In the genomic region with DNA sequence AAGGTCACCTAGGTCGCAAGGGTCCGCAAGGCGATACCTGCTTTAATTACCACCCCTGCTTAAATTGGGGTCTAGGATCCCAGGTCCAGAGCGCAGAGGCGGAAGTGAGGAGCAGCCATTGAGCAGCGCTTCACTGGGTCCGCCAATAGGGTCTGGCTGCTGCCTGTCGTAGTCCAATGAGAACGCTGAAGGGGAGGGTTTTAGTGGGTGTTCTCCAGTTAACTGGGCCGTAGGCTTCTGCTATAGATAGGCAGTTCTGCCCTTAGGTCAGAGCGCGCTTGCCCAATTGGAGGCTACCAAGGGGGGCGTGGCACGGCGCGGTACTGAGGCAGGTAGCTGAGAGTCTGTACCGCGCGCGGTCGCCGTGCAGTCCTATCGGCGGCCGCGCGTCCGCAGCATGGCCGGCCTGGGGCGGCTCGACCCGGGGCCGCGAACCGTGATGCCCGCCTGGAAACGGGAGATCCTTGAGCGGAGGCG, we compare ENCODE assay signal across 8 mouse cellular contexts. TPM values are rescaled to one million over a fixed set of nuclear protein-coding genes. Genes with fewer than 3 reads are reported as not detected.
A peak's percentile ranks its signal among the peaks of the same experiment; 100 is the strongest.
DNase-seq lines count a peak whose midpoint lies in the region; ATAC-seq lines count a peak whose summit lies in the region.

A gene (plus strand): TSS at position 328 of the 477 bp plus-strand sequence.

- no peaks in the 10 kb centered on the region; the same call in 1 of the 2 replicates for H3K27me3 ChIP-seq in hindbrain, embryonic 16.5 days (replicated peaks; ENCODE audit: control insufficient read depth, insufficient read depth, low read length)

- peak within 1 kb of the TSS; percentile 83 for H3K4me3 ChIP-seq in hindbrain, embryonic 16.5 days (ENCODE audit: low read length)
- H3K4me3 ChIP-seq in macrophage (ENCODE audit: inconsistent target) = peak within 1 kb of the TSS; percentile 29

- peak; percentile 98 for ATAC-seq in hindbrain, embryonic 16.5 days

- no peaks in the 10 kb centered on the region for H3K9me3 ChIP-seq in hindbrain, embryonic 16.5 days (ENCODE audit: control insufficient read depth, low read length)

- H3K79me2 ChIP-seq in macrophage (ENCODE audit: inconsistent target) = peaks cover 39% of the 10 kb centered on the region; the same call in 1 of the 2 replicates

- H3K9ac ChIP-seq in hindbrain, embryonic 16.5 days (ENCODE audit: low read depth, low read length) = peak within 1 kb of the TSS; percentile 83

- H3K27ac ChIP-seq in hindbrain, embryonic 16.5 days (ENCODE audit: low read depth, low read length) = peak within 1 kb of the TSS; percentile 85
- H3K27ac ChIP-seq in macrophage = peak within 1 kb of the TSS; percentile 32

- H3K4me2 ChIP-seq in hindbrain, embryonic 16.5 days (ENCODE audit: low read length) = peak within 1 kb of the TSS; percentile 99

- H3K4me1 ChIP-seq in hindbrain, embryonic 16.5 days (ENCODE audit: control insufficient read depth, insufficient read depth, low read depth, low read length) = peaks cover 43% of the 10 kb centered on the region

- peak; percentile 93 for DNase-seq in WW6 (ENCODE audit: low read depth, low spot score)
- peak; percentile 79 to 92 for DNase-seq in cerebellum, postnatal 4 days (ENCODE audit: low spot score in 2 of 2)
- DNase-seq in gastrocnemius, adult 18-20 months (ENCODE audit: low spot score) = peak; percentile 97
- peak; percentile 91 to 93 for DNase-seq in left cerebral cortex, adult 18-20 months (ENCODE audit: low spot score in 2 of 2)
- DNase-seq in right cerebral cortex, adult 18-20 months = peak; percentile 97
- peak; percentile 84 for DNase-seq in urinary bladder, postnatal 10 days (ENCODE audit: low spot score)

- no peaks in the 10 kb centered on the region for H3K36me3 ChIP-seq in hindbrain, embryonic 16.5 days (ENCODE audit: control insufficient read depth, insufficient read depth, low read length)
- H3K36me3 ChIP-seq in macrophage (ENCODE audit: inconsistent target) = no peaks in the 10 kb centered on the region

- WGBS in hindbrain, embryonic 16.5 days = under 1% methylated on average over 32 of the region's 39 CpGs
- 1% methylated on average over 39 of the region's 39 CpGs for WGBS in macrophage (ENCODE audit: missing documents)

RNA-seq across cellular contexts. Expression of the gene that starts here (rescaled TPM):
- total RNA-seq in gastrocnemius, adult 18-20 months (2021) = 1 to 10 TPM; 2.9 to 3.8 TPM
- polyA plus RNA-seq in hindbrain, embryonic 16.5 days (2015; fragmentation: Nextera tagmentation; extraction: Ambion mirVana) = 20.3 TPM in 2 replicates
- 10 to 100 TPM; 13.7 to 17.9 TPM for total RNA-seq in left cerebral cortex, adult 18-20 months (2021)
- 1 to 10 TPM; 1.0 to 7.0 (median 3.7) TPM for total RNA-seq in macrophage (2018; cell fraction: chromatin; rRNA removed)
- total RNA-seq in macrophage (2018; cell fraction: cytosol; rRNA removed) = 1 to 10 TPM; 2.5 to 8.7 (median 5.7) TPM
- total RNA-seq in macrophage (2018; cell fraction: nucleus; rRNA removed) = 1 to 10 TPM; 1.9 to 8.1 (median 3.5) TPM
- 6.1 to 7.8 TPM (median 6.6 TPM) in 3 replicates for polyA plus RNA-seq in macrophage (2018)

Comparison
In these comparisons a context has a peak if more than half of its experiments do, and no peak if none do; other contexts are left out.
1. Peak in every context shown above with its lines: DNase-seq, ATAC-seq, H3K4me3 ChIP-seq and H3K27ac ChIP-seq.